Mouse (Mus musculus): Measurements from ENCODE around the gene Mbtps2.

GRCm38 (mm10) chrX:157504506-157504905 is 94.0 kb downstream of the Mbtps2 start:
- TF ChIP-seq CTCF (IDR thresholded peaks at IDR 0.05; ENCODE audit: borderline replicate concordance, insufficient read depth, low read length): no peak
- TF ChIP-seq POLR2A (IDR thresholded peaks at IDR 0.05; ENCODE audit: low read depth, low read length): no peak

All from embryonic fibroblast, embryonic 13.5 days (primary cell).